Mouse (Mus musculus) liver, adult 2 months (tissue): ENCODE results near the gene Wnt3. TPM values are rescaled to one million over a fixed set of nuclear protein-coding genes. Genes with fewer than 3 reads are reported as not detected.

ENCODE experiments used
- DNase-seq: peaks from one replicate; pipeline ENCODE4 v3.0.0-alpha.2; 2011; ENCODE audit warnings: low read depth, low spot score; ENCODE audit errors: extremely low read depth
- H3K27ac ChIP-seq: fragments of 200-500 bp; replicated peaks from 2 replicates; pipeline ENCODE4 v1.5.1; 2012; ENCODE audit warnings: low read depth, mild to moderate bottlenecking, control low read depth, inconsistent platforms, low read length; ENCODE audit not compliant: insufficient read depth
- H3K27me3 ChIP-seq: fragments of 200-500 bp; 2 replicates; pipeline ENCODE4 v1.6.1; 2012; ENCODE audit warnings: mild to moderate bottlenecking, moderate library complexity, low read length, inconsistent platforms; ENCODE audit not compliant: control insufficient read depth, insufficient read depth
- H3K36me3 ChIP-seq: fragments of 200-500 bp; 2 replicates; pipeline ENCODE4 v1.6.1; 2012; ENCODE audit warnings: low read length, inconsistent platforms; ENCODE audit not compliant: control insufficient read depth, insufficient read depth
- H3K4me1 ChIP-seq: fragments of 200-500 bp; 2 replicates; pipeline ENCODE4 v1.6.1; 2011; ENCODE audit warnings: low read length; ENCODE audit not compliant: control insufficient read depth, insufficient read depth
- H3K4me3 ChIP-seq: fragments of 200-500 bp; 2 replicates; pipeline ENCODE4 v1.5.1; 2011; ENCODE audit warnings: low read depth, mild to moderate bottlenecking, control low read depth, low read length, moderate library complexity; ENCODE audit not compliant: insufficient read depth
- H3K79me2 ChIP-seq: fragments of 200-500 bp; 2 replicates; pipeline ENCODE4 v1.6.1; 2012; ENCODE audit warnings: inconsistent platforms, mild to moderate bottlenecking, low read length, moderate library complexity; ENCODE audit not compliant: control insufficient read depth, insufficient read depth
- H3K9ac ChIP-seq: fragments of 200-500 bp; 2 replicates; pipeline ENCODE4 v1.6.1; 2012; ENCODE audit warnings: low read depth, mild to moderate bottlenecking, control low read depth, inconsistent platforms, low read length
- CTCF ChIP-seq: fragments of 200-500 bp; IDR thresholded peaks from 2 replicates; pipeline ENCODE4 v1.5.1; 2011; ENCODE audit warnings: low read depth, low read length, control low read depth
- POLR2A ChIP-seq: fragments of 200-500 bp; IDR thresholded peaks from 2 replicates; pipeline ENCODE4 v1.6.1; 2011; ENCODE audit warnings: low read length, control low read depth; ENCODE audit not compliant: insufficient read depth; ENCODE audit errors: extremely low read depth
- WGBS: fragments of 180-500 bp; shearing (Covaris S2); methylation state at CpG from one replicate; pipeline ENCODE4 v1.1.7; 2018; 5-methylcytosine and 5-hydroxymethylcytosine counted together
- polyA plus RNA-seq: library from polyadenylated mRNA; depleted of rRNA; stranded (reverse); fragments of >200 nt; gene quantifications from 2 replicates; pipeline ENCODE4 v1.2.3, GENCODE M21; 2012
- total RNA-seq: library from RNA; depleted of rRNA; stranded (reverse); fragments of >200 nt; gene quantifications from 2 replicates; pipeline ENCODE4 v1.2.3, GENCODE M21; 2014

Wnt3 gene
- total and polyA plus RNA-seq, 2 experiments: not detected

DNA sequence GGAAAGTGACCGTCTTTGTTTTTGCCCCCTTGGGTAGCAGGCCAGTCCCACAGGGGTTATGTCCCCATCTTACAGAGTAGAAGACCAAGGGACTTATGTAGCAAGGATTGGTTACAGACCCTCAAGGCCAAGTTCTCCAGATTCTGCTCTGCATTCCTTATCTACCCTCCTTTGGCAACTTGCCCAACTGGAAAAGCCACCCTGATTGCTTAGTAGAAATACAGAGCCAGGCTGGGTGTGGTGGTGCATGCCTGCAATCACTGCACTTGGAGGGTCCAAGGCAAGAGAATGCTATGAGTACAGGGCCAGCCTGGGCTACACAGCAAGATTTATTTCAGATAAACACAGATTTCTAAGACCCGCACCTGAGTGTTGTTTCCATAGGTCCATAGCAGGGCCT is 40.0 kb upstream of the Wnt3 start:
- H3K4me1 ChIP-seq: peaks cover 10% of the 10 kb centered on the region
- 81% methylated on average over 2 of the region's 2 CpGs for WGBS
- no peak overlapping the region for H3K27ac ChIP-seq
- no peak overlapping the region for H3K9ac ChIP-seq
- TF ChIP-seq POLR2A (no peak), CTCF (no peak)
- DNase-seq: no peak
- no peaks in the 10 kb centered on the region for H3K79me2 ChIP-seq
- no peak overlapping the region for H3K4me3 ChIP-seq
- no peaks in the 10 kb centered on the region for H3K36me3 ChIP-seq
- H3K27me3 ChIP-seq: no peaks in the 10 kb centered on the region

DNA sequence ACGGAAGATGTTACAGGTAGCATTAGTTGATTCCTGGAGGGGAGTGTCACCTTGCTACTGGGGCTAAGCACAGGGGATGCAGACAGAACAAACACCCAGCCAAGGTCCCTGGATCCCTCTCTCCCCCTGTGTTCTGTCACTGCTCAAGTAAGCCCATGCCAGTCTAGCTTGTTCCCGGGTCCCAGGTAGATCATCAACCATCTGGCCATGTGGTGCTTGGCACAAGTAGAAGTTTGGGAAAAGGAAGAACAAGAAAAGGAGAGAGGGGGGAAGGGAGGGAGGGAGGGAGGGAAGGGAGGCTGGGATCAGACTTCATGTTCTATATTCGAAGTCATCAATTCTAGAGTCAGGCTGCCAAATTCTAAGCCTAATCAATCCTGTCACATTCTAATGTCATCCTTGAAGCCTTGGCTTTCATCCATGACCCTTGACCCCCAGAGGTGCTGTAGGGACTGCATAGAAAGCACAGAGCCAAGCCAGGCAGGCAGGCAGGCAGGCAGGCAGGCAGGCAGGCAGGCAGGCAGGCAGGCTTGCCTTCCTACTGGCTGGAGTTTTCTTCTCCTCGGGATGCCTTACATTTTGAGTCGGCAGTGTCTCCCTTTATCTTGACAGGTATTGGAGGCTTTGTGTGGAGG is 39.4 kb upstream of the Wnt3 start:
- TF ChIP-seq CTCF: no peak
- TF ChIP-seq POLR2A: no peak

DNA sequence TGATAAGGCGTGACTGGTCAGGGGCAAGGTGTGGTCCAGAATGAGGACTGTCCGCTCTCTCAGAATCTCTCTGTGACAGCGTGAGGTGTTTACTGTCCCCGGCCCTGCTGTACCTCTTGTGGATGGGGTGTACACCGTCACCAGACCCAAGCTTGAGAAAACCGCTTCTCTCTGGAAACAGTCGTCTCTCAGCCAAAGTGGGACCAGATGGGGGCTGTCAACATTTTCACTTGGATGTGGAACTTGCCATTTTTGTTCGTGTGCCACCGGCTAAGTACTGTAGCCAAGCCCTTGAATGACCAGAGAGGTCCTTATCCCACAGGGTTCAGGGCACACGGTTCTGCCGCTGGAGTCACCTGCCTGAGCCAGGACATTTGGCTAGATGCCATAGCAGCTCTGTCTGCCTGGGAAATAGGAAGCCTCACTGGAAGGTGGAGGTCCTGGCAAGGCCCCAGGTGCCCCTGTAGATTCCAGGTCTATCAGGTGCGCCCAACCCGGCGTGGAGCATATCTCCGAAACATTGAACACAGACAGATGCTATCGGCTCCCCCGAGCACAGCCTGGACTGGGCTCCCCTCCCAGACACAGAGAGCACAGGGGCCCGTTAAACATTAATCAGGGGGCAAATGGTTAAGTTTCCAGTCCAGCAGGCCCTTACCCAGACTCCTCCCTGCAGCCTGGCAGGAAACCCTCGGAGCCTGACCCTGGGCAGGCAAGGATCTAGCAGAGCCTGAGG is 38.7 kb upstream of the Wnt3 start:
- DNase-seq: peak; percentile 90

More for the DNA sequence above, 39.4 kb upstream of the Wnt3 start:
- Histone ChIP-seq H3K36me3 (no peaks in the 10 kb centered on the region), H3K79me2 (no peaks in the 10 kb centered on the region), H3K4me1 (peaks cover 10% of the 10 kb centered on the region), H3K4me3 (no peak overlapping the region), H3K27ac (peak overlapping the region; percentile 80), H3K27me3 (no peaks in the 10 kb centered on the region), H3K9ac (peak overlapping the region; percentile 33; the same call in 1 of the 2 replicates)
- peak; percentile 90 for DNase-seq
- 24% methylated on average over 5 of the region's 5 CpGs for WGBS

DNA sequence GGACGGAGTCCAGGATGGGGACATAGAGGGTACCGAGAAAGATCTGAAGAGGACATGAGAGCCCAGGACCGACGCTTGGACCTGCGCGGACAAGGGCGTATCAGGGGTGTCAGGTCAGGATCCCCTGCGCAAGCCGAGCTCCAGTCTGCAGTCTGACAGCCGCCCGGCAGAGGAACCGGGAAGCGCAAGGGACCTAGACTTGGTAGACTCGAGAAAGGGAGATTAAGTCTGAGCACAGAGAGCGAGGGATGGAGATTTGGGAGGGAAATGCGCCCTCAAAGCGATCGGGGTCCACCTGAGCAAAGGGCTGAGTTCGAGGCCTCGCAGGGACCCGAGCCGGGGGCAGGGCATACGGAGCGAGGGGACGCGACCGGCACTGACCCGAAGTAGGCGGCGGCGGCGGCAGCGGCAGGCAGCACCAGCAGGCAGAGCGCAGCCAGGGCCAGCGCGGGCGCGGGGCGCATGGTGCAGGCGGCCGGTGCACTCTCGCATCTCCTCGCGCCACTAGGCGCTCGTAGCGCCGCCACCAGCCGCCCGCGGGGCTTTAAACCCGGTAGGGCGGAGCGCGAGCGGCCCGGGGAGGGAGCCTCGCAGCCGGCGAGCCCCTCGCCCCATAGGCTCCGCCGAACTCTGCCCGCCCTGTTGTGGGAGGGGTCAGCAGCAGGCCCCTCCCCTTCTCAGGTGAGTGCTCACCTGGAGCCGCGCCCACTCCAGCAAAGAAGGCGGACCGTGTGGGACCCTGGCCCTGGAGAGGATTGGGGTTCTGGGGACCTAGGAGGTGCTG is 24.5 kb upstream of the Wnt3 start, which contains the start of gene Wnt9b:
Gene Wnt9b, minus strand, starts transcription at position 516 of the 784 bp plus-strand sequence.
- TF ChIP-seq CTCF (no peak), POLR2A (no peak)
- Histone ChIP-seq H3K4me3 (peak within 1 kb of the TSS; percentile 52), H3K4me1 (peaks cover 7% of the 10 kb centered on the region), H3K36me3 (no peaks in the 10 kb centered on the region), H3K27me3 (peaks cover 8% of the 10 kb centered on the region), H3K9ac (peak within 1 kb of the TSS; percentile 52), H3K79me2 (no peaks in the 10 kb centered on the region), H3K27ac (no peak within 1 kb of the TSS)
- no peak for DNase-seq
- 2% methylated on average over 67 of the region's 68 CpGs for WGBS

More for the DNA sequence above, 38.7 kb upstream of the Wnt3 start:
- Histone ChIP-seq H3K4me3 (peak overlapping the region; percentile 26; the same call in 1 of the 2 replicates), H3K4me1 (peaks cover 10% of the 10 kb centered on the region), H3K9ac (peak overlapping the region; percentile 33; the same call in 1 of the 2 replicates), H3K79me2 (no peaks in the 10 kb centered on the region), H3K27ac (peak overlapping the region; percentile 80), H3K36me3 (no peaks in the 10 kb centered on the region), H3K27me3 (no peaks in the 10 kb centered on the region)
- WGBS: 21% methylated on average over 19 of the region's 19 CpGs
- TF ChIP-seq CTCF (no peak), POLR2A (no peak)

DNA sequence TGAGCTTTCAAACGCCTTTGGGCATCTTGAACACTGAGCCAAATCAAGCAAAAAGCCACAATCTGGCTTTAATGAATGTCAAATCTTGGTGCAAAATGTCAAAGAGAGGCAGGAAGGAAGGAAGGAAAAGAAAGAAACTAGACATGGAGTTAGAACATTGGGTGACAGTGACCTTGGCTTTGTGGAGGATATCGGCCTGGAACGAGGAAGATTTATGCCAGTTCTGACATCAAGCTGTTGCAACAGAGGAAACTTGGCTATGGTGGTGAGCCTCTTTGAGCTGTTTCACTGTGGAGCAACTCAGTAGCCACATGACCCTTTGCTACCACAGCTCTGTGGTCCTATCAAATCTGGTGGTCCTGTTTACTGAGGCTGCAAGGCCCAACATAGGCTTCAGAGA is 23.3 kb upstream of the Wnt3 start:
- Histone ChIP-seq H3K4me3 (no peak overlapping the region), H3K27ac (no peak overlapping the region), H3K36me3 (no peaks in the 10 kb centered on the region), H3K79me2 (no peaks in the 10 kb centered on the region), H3K27me3 (peaks cover 8% of the 10 kb centered on the region), H3K9ac (no peak overlapping the region), H3K4me1 (peaks cover 7% of the 10 kb centered on the region)
- peak; percentile 78 for DNase-seq
- WGBS: 13% methylated on average over 3 of the region's 3 CpGs
- TF ChIP-seq CTCF (no peak), POLR2A (no peak)
